Mouse (Mus musculus) gonadal fat pad, adult 2 months (tissue): ENCODE measurements around the gene Slc7a10. TPM values are rescaled to one million over a fixed set of nuclear protein-coding genes. Genes with fewer than 3 reads are reported as not detected.

Source experiments
- DNase-seq: peaks from one replicate; pipeline ENCODE4 v3.0.0-alpha.2; 2012; ENCODE audit warnings: low read depth
- polyA plus RNA-seq: library from polyadenylated mRNA; depleted of rRNA; stranded (reverse); fragments of >200 nt; gene quantifications from 2 replicates; pipeline ENCODE4 v1.2.3, GENCODE M21; 2012

The Slc7a10 gene
- polyA plus RNA-seq, 1 experiment: 251 TPM

GRCm38 (mm10) chr7:35172519-35172918, 13.7 kb upstream of the Slc7a10 start:
- DNase-seq: no peak

DNA sequence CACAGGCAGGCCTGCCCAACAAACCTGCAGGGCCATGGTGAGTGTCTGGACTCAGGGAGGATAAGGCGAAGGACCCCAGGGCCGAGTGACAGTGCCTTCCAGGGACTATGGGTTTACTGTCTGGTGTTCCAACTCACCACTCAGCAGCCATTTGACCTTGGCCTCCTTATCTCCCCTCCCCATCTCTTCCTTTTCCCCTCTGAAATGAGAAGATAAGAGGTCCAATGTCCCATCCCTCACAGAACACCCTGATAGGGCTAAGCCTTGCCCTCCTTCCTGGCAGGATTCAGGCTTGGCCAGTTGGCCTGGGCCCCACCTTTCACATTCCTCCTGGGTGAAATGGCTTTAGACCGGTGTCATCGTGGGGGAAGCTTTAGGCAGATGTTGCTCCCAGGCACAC, 10.7 kb upstream of the Slc7a10 start:
- DNase-seq: no peak

DNA sequence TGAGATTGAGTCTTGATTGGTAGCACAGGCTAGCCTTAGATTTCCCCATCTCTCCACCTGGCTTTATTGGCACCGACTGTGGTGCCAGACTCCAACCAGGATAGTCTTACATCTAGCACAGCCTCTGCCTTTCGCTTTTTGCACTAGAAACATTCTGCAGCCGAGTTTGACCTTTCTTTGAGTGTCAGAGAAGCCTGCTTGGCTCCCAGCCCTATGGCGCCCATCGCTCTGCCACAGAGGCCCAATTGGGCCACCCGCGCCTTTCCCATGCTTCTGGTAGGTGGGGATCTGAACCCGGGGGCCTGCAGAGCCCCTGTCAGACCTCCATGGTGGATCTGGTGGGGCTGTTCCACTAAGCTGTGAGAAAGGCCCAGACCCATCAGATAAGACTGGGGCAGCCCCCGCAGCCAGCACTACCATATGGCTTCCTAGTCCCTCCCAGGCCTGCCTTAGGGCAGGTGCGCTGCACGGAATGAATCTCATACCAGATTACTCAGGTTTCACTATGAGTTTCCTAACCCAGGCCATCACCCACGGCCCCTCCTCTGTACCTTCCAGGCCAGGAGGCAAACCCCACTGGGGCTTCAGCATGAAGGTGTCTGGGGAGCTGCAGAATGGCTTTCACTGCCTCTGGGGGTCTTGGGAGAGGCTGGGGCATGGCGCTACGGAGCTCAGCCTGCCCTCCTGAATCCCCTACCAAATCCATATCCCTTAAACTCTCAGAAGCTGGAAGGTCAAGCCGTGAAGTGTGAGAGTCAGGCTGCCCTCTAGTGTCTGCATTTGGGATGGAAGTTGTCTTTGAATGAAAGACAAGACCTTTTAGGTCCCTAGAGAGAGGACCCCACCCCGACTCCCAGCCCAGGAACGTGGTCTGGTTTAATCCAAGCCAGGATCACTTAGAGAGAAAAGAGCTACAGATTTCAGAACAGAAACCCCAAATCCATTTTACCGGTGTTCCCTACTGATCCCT, 9.5 kb upstream of the Slc7a10 start:
- DNase-seq: no peak

GRCm38 (mm10) chr7:35184833-35185724, 1.1 kb upstream of the Slc7a10 start:
- DNase-seq: no peak

DNA sequence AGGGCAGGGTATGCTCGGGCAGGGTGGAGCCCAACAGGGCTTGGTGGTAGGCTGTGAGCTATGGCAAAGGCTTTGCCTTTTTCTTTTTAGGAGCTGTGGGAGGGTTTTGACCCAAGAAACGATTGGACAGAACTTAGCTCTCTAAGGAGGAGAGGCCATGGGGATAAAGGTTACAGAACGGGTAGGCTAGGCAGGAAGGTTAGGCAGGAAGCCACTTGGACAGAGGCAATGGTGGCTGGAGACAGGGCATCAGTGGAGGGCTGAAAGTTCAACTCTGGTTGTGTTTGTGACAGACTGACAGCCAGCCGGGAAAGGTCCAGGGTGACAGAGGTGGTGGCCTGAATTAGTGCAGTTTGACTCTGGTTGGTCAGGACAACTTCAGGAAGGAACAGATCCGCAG, 3.5 kb downstream of the Slc7a10 start:
- DNase-seq: no peak

GRCm38 (mm10) chr7:35191276-35191675, 5.1 kb downstream of the Slc7a10 start:
- DNase-seq: no peak

- no peak for DNase-seq
These were observed 10.8 kb downstream of the Slc7a10 start for GRCm38 (mm10) chr7:35197022-35197421.

- DNase-seq: no peak
These were observed 13.0 kb downstream of the Slc7a10 start for GRCm38 (mm10) chr7:35198981-35199754.

- DNase-seq: no peak
These were observed 13.6 kb downstream of the Slc7a10 start for GRCm38 (mm10) chr7:35199755-35200154.

DNA sequence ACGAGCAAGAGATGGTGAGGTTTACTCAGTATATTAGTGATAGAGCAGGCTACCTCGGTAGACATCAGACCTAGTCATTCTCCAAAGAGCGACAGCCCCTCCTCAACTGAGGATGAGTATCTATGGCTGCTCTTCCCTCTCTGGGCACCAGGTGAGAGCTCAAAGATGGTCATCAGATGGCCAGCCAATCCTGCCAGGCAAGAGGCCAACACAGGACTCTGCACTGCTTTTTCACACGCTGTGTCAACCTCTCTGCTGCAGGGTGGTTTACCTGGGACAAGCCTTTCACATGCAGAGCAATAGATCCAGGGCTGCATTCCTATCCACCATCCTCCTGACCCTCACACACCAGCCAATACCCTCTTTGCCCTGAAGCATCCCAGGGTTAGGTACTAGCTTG, 25.6 kb downstream of the Slc7a10 start:
- no peak for DNase-seq

GRCm38 (mm10) chr7:35214442-35215222, 28.4 kb downstream of the Slc7a10 start:
- no peak for DNase-seq

DNA sequence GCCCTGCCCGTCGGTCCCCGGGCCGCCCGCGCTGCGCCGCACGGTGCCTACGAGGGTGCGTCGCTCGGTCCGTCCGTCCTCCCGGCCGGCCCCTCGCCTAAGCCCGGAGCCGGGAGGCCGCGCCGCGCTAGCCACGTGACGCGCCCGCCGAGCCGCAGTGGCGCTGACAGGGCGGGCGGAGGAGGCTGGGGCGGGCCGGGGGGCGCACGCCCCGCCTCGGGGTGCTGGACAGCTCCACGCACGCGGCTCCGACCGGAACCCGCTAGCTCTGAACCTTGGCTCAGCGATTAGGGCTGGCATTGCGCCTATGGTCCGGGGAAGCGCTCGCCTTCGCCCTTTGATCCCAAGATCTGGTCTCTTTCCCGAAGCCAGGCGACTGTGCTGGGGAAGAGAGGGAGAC, 29.0 kb downstream of the Slc7a10 start, which contains the start of gene Lrp3:
TSS of gene Lrp3 (minus strand) at position 274 of the 400 bp plus-strand sequence.
- DNase-seq: no peak

DNA sequence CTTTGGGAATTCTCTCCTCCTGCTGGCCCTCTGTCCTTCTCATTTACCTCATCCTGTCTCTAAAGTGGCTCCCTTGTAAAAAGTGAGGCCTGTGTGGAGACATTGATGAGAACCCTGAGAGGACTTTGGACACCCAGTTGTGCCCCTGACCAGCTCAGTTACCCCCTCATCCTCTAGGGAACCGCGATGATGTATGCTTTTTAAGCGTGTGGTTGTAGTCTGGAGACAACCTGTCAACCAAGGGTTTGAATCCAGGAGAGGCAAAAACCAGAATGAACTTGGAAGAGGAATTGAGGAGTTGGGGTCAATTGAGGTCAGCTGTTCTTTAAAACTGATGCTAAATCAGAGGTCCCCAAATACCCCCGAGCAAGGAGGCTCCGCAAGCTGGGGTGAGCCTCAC, 29.5 kb downstream of the Slc7a10 start:
- DNase-seq: no peak

DNA sequence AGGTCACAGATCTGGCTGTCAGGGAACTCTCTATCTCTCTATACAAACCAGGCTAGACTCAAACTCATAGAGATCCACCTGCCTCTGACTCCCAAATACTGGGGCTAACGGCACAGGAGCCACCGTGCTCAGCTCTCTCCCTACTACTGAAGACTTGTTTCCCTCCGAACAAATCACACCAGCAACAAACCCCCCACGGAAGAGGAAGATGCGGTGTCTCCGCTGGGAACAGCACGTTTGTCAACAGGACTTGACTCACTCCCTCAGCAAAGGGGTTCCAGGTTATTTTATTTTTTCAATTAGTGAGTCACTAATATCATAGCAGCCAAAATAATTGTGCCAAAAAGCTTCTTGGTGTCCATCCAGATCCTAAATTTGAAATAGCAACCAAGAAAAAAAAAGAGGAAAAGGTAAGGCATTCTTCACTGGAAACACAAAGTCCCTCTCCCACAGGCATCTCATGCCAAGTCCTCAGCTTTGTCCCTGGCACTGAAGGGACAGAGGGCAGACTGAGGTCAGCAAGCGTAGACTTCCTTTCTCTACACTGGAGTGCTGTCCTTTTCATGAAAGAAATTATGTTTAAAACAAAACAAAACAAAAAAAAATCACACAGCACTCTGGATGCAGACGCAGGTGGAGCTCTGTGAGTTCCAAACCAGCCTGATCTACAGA, 34.6 kb downstream of the Slc7a10 start:
- no peak for DNase-seq

- no peak for DNase-seq
These were observed 44.1 kb downstream of the Slc7a10 start for GRCm38 (mm10) chr7:35230333-35230732.

- DNase-seq: no peak
These were observed 46.7 kb downstream of the Slc7a10 start for GRCm38 (mm10) chr7:35232796-35233455.

- DNase-seq: no peak
These were observed 47.7 kb downstream of the Slc7a10 start for GRCm38 (mm10) chr7:35233861-35234260.

DNA sequence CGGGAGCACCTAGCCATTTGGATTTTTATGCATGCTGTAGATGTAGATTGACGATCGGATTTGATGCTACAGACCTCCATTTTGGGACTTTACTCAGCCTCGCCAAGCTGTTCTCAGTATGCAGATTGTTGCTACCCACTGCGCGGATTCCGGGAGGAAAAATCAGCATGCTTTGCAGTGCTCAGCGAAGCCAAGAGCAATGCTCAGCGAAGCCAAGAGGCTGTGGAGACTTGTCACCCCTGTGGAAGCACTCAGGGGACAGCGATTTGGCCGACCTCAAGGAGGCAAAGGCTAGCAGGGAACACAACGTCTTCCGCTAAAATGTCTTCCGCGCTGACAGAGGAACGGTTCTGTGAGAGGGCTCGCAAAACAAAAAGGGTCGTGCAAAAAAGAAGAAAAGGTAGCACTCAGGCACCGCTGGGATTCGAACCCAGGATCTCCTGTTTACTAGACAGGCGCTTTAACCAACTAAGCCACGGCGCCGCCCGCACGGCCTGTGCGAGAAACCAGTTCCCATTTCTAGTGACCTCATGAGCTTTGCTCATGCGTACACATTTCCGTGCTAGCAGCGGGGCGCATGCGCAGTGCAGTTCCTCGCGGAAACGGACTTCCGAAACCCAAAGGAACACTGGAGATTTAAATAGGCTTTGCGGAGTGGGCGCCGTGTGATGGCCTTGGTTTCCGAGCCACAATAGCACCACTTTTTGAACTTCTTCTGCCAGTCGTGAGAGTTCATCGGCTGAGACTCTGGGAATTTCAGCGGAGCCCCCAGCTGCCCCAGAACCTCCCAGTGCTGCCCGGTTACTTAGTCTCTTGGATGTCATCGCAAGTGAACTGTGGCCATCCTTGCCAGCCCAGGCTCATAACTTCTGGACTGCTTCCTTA, 48.4 kb downstream of the Slc7a10 start:
- peak; percentile 56 for DNase-seq

DNA sequence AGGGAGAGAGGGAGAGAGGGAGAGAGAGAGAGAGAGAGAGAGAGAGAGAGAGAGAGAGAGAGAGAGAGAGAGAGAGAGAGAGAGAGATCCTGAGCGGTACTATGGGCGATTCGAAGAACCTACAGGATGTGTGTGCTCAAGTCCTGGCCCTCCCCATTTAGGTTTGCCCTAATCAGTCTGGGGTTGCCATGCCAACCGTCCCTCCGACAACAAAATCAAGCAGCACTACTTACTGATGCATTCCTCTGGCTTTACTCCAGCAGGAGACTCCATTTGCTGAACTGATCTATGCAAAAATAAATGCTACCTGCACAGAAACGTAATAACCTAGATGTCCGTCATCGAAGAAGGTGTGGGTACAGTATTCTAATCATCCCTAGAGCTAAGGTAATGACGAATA, 49.1 kb downstream of the Slc7a10 start:
- DNase-seq: no peak
